9 mouse cellular contexts compared by ENCODE assay signal in genomic region chr1:120105556-120105959, GRCm38 (mm10). TPM values are rescaled to one million over a fixed set of nuclear protein-coding genes. Genes with fewer than 3 reads are reported as not detected.
DNase-seq lines count a peak whose midpoint lies in the region; ATAC-seq lines count a peak whose summit lies in the region.
"Had no signal": no experiment of that assay in that cellular context is flagged by ENCODE, and none has a peak within 500 bp of the region (broad histone marks: within the 10 kb centered on the region; RNA-seq: fewer than 3 reads in every experiment).

No protein-coding gene starts in this region.

- peak; percentile 59 for DNase-seq in kidney, adult 11 months
- DNase-seq in adipocyte (ENCODE audit: low spot score) = peak; percentile 42
- peak; percentile 60 to 70 for DNase-seq in kidney, postnatal 36 days
- DNase-seq in naive thymus-derived CD4-positive, alpha-beta T cell, adult 2 months (ENCODE audit: low read depth) = peak; percentile 19
- DNase-seq in ovary, postnatal 10 days (ENCODE audit: low spot score) = no peak
- no peak for DNase-seq in forebrain, embryonic 10.5 days (ENCODE audit: extremely low spot score, low spot score)
- DNase-seq in ovary, postnatal 14 days (ENCODE audit: low spot score) = no peak

- no peaks in the 10 kb centered on the region for H3K9me3 ChIP-seq in kidney, embryonic 16.5 days (ENCODE audit: low read length)
- no peaks in the 10 kb centered on the region for H3K9me3 ChIP-seq in forebrain, embryonic 10.5 days
- H3K9me3 ChIP-seq: embryonic facial prominence, embryonic 12.5 days had no signal

- 70% methylated on average over 5 of the region's 5 CpGs for WGBS in kidney, embryonic 16.5 days
- 88% methylated on average over 5 of the region's 5 CpGs for WGBS in forebrain, embryonic 10.5 days

- H3K4me3 ChIP-seq in kidney, embryonic 16.5 days (ENCODE audit: low read length) = no peak overlapping the region
- no peak overlapping the region for H3K4me3 ChIP-seq in forebrain, embryonic 10.5 days
- H3K4me3 ChIP-seq: embryonic facial prominence, embryonic 12.5 days had no signal

- no peak overlapping the region for H3K27ac ChIP-seq in kidney, embryonic 16.5 days (ENCODE audit: low read length)
- H3K27ac ChIP-seq in forebrain, embryonic 10.5 days = no peak overlapping the region
- H3K27ac ChIP-seq: embryonic facial prominence, embryonic 12.5 days had no signal

- H3K4me1 ChIP-seq in kidney, embryonic 16.5 days (ENCODE audit: insufficient read depth, low read length) = peaks cover 3% of the 10 kb centered on the region; the same call in 1 of the 2 replicates
- no peaks in the 10 kb centered on the region for H3K4me1 ChIP-seq in forebrain, embryonic 10.5 days
- H3K4me1 ChIP-seq: embryonic facial prominence, embryonic 12.5 days had no signal

- no peak for ATAC-seq in kidney, embryonic 16.5 days (ENCODE audit: low FRiP score, low TSS enrichment)

- no peak overlapping the region for H3K4me2 ChIP-seq in kidney, embryonic 16.5 days (replicated peaks; ENCODE audit: low read depth, low read length)
- H3K4me2 ChIP-seq: embryonic facial prominence, embryonic 12.5 days had no signal

- no peaks in the 10 kb centered on the region for H3K36me3 ChIP-seq in kidney, embryonic 16.5 days (ENCODE audit: insufficient read depth, low read length)
- H3K36me3 ChIP-seq in forebrain, embryonic 10.5 days (replicated peaks) = no peaks in the 10 kb centered on the region
- H3K36me3 ChIP-seq: embryonic facial prominence, embryonic 12.5 days had no signal

- no peak overlapping the region for H3K9ac ChIP-seq in kidney, embryonic 16.5 days (replicated peaks; ENCODE audit: low read length)
- H3K9ac ChIP-seq: embryonic facial prominence, embryonic 12.5 days had no signal

- no peaks in the 10 kb centered on the region for H3K27me3 ChIP-seq in kidney, embryonic 16.5 days (ENCODE audit: insufficient read depth, low read length)
- H3K27me3 ChIP-seq in forebrain, embryonic 10.5 days (ENCODE audit: poor library complexity, severe bottlenecking) = no peaks in the 10 kb centered on the region
- H3K27me3 ChIP-seq: embryonic facial prominence, embryonic 12.5 days had no signal

RNA-seq across cellular contexts. Expression of gene Dbi, which starts 15.3 kb away (rescaled TPM):
- polyA plus RNA-seq in kidney, embryonic 16.5 days (2015; fragmentation: Nextera tagmentation; extraction: Ambion mirVana) = 658 and 708 TPM in 2 replicates
- 797 and 870 TPM in 2 replicates for polyA plus RNA-seq in forebrain, embryonic 10.5 days (2016; fragmentation: Nextera tagmentation; extraction: Ambion mirVana)

RNA-seq across cellular contexts. Expression of gene 3110009E18Rik, which starts 15.4 kb away (rescaled TPM):
- 13.5 and 16.7 TPM in 2 replicates for polyA plus RNA-seq in kidney, embryonic 16.5 days (2015; fragmentation: Nextera tagmentation; extraction: Ambion mirVana)
- polyA plus RNA-seq in forebrain, embryonic 10.5 days (2016; fragmentation: Nextera tagmentation; extraction: Ambion mirVana) = 21.6 and 22.7 TPM in 2 replicates

RNA-seq across cellular contexts. Expression of gene Tmem37, which starts 31.7 kb away (rescaled TPM):
- 78.9 and 83.5 TPM in 2 replicates for polyA plus RNA-seq in kidney, embryonic 16.5 days (2015; fragmentation: Nextera tagmentation; extraction: Ambion mirVana)
- 6.7 TPM in 2 replicates for polyA plus RNA-seq in forebrain, embryonic 10.5 days (2016; fragmentation: Nextera tagmentation; extraction: Ambion mirVana)

Comparison
In these comparisons a context has a peak if more than half of its experiments do, and no peak if none do; other contexts are left out.
1. DNase-seq: peak in kidney, adult 11 months (single experiment), adipocyte (single experiment), kidney, postnatal 36 days (2 of 2) and naive thymus-derived CD4-positive, alpha-beta T cell, adult 2 months (single experiment); none in ovary, postnatal 10 days (single experiment), forebrain, embryonic 10.5 days (single experiment) and ovary, postnatal 14 days (single experiment).
2. RNA of gene Tmem37, which starts 31.7 kb away (polyA plus RNA-seq): 78.9 to 83.5 TPM in kidney, embryonic 16.5 days; 6.7 TPM in forebrain, embryonic 10.5 days; every median in the first group is over 10 times any median in the second.